Mouse (Mus musculus) ovary, adult 18-20 months (tissue): ENCODE measurements at regions not wholly inside any gene's neighbourhood (a gene's known extent, or its start where the extent isn't known, plus 50 kb on each side); places are given as distances from the start of the nearest gene placed in this dataset.

Experiments used
- DNase-seq: peaks from one replicate; pipeline ENCODE4 v3.0.0; 2022; ENCODE audit warnings: low spot score, mixed read lengths

- DNase-seq = no peak
These were observed 149.8 kb downstream of the Satb1 start for GRCm38 (mm10) chr17:51683318-51683717.

GRCm38 (mm10) chr17:51682368-51682767 is 150.7 kb downstream of the Satb1 start:
- no peak for DNase-seq

GRCm38 (mm10) chr17:51677451-51677850 is 155.6 kb downstream of the Satb1 start:
- no peak for DNase-seq

GRCm38 (mm10) chr17:51658408-51658807 is 174.7 kb downstream of the Satb1 start:
- no peak for DNase-seq

- no peak for DNase-seq
These were observed 179.2 kb downstream of the Satb1 start for GRCm38 (mm10) chr17:51653881-51654280.

- no peak for DNase-seq
These were observed 181.2 kb downstream of the Satb1 start for GRCm38 (mm10) chr17:51651880-51652279.

GRCm38 (mm10) chr17:51649213-51649815 is 183.8 kb downstream of the Satb1 start:
- no peak for DNase-seq

- no peak for DNase-seq
These were observed 186.7 kb downstream of the Satb1 start for GRCm38 (mm10) chr17:51646416-51646815.

GRCm38 (mm10) chr17:51645866-51646265 is 187.2 kb downstream of the Satb1 start:
- no peak for DNase-seq

GRCm38 (mm10) chr17:51642682-51643081 is 190.4 kb downstream of the Satb1 start:
- DNase-seq = no peak

GRCm38 (mm10) chr17:51635913-51636312 is 197.2 kb downstream of the Satb1 start:
- no peak for DNase-seq

GRCm38 (mm10) chr17:51631574-51631973 is 201.5 kb downstream of the Satb1 start:
- no peak for DNase-seq

GRCm38 (mm10) chr17:51620528-51620927 is 212.6 kb downstream of the Satb1 start:
- no peak for DNase-seq

GRCm38 (mm10) chr17:51585263-51585662 is 247.8 kb downstream of the Satb1 start:
- no peak for DNase-seq

- no peak for DNase-seq
These were observed 248.9 kb downstream of the Satb1 start for GRCm38 (mm10) chr17:51583984-51584880.

- DNase-seq = no peak
These were observed 249.8 kb downstream of the Satb1 start for GRCm38 (mm10) chr17:51583277-51583676.

GRCm38 (mm10) chr17:51555854-51556253 is 277.2 kb downstream of the Satb1 start:
- no peak for DNase-seq

GRCm38 (mm10) chr17:51554446-51554845 is 278.6 kb downstream of the Satb1 start:
- DNase-seq = no peak

- no peak for DNase-seq
These were observed 280.6 kb downstream of the Satb1 start for GRCm38 (mm10) chr17:51552277-51553015.

GRCm38 (mm10) chr17:51546999-51547398 is 286.1 kb downstream of the Satb1 start:
- DNase-seq = no peak

- no peak for DNase-seq
These were observed 290.5 kb downstream of the Satb1 start for GRCm38 (mm10) chr17:51542544-51542943.

GRCm38 (mm10) chr17:51534678-51535077 is 298.4 kb downstream of the Satb1 start:
- DNase-seq = peak; percentile 5

- DNase-seq = no peak
These were observed 298.8 kb downstream of the Satb1 start for GRCm38 (mm10) chr17:51534270-51534669.
